Mouse (Mus musculus) urinary bladder, postnatal 0 days (tissue): ENCODE measurements around the gene Dohh. TPM values are rescaled to one million over a fixed set of nuclear protein-coding genes. Genes with fewer than 3 reads are reported as not detected.

Experiments
- microRNA-seq: library from miRNA; unstranded; fragments of <30 nt; microRNA quantifications from one replicate; pipeline ENCODE4, GENCODE M21; 2016
- polyA plus RNA-seq: library from polyadenylated mRNA; unstranded; fragments of >200 nt; fragmentation: Nextera tagmentation; extraction: Ambion mirVana; gene quantifications from 2 replicates; pipeline ENCODE4 v1.2.1, GENCODE M21; 2015

Dohh gene
- 67.0 and 71.2 TPM in 2 replicates for polyA plus RNA-seq

DNA sequence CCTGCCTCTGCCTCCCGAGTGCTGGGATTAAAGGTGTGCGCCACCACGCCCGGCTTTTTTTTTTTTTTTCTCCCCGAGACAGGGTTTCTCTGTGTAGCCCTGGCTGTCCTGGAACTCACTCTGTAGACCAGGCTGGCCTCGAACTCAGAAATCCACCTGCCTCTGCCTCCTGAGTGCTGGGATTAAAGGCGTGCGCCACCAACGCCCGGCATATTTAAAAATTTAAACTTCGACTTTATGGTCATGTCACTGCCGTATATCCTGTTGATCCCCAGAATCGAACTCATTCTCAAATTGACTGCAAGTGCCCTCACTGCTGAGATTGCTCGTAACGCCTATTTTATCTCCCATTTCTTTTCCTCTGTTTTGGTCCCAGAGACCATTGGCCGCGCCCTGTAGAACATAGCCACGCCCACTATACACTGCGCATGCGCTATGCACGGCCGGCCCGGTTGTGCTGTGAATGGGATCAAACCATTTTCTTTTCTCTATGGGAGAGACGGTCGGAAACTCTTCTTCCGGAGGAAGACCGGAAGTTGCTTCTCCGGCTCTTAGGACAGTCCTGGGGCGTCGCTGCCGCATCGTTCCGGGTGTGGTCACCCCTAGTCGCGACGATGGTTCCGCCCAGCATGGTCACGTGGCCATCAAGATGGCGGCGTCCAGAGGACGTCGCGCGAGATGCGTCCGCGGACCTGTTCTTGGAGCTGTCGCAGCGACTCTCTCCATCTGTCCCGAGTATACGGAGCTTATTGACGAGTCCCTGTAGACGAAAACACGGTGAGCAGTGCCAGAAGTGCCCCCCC, at the start of gene Dohh, which contains the start of gene Gm48551:
Gene Dohh (plus strand): TSS at position 627 of the 803 bp plus-strand sequence.
Gene Gm48551 (plus strand): TSS at position 665 of the 803 bp plus-strand sequence.

DNA sequence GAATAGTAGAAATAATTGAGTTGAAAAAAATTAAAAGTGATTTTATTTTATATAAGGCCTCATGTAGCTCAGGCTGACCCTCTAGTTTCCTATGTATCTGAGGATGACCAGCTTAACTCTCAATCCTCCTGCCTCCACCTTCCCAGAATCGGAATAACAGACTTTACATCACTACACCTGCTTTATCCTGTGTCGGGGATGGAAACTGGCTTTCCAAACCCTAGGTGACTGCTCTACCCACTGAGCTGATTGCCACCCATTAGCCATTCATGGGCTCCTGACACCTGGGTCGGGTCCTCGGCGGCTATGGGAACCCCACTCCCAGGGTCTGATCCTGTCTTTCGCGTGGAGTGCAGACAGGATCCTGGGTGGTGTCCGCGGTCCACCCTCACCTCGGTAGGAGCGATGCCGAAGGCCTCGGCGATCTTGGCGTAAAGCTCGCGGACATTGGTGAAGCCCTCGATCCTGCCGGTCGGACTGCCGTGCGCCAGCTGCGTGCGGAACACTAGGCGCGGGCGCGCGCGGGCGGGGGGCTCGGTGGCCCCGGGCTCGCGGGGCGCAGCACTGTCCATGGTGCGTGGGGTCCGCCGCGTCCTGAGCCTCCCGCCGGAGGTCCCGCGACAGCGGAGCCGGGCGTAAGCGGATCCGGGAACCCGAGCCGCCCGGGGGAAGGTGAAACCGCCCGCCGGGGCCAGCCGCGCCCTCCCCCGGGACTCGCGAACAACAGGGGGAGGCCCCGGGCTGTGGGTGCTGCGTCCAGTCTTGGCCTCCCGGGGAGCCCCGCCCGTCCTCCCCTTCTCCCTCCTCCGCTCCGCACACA, 41.3 kb upstream of the Dohh start, which contains the start of gene Gipc3:
Gene Gipc3 (minus strand): TSS at position 581 of the 820 bp plus-strand sequence.

GRCm38 (mm10) chr10:81350351-81351063, 33.7 kb upstream of the Dohh start, which contains the start of gene Hmg20b:
TSS of gene Hmg20b (minus strand) at chr10:81350480.

DNA sequence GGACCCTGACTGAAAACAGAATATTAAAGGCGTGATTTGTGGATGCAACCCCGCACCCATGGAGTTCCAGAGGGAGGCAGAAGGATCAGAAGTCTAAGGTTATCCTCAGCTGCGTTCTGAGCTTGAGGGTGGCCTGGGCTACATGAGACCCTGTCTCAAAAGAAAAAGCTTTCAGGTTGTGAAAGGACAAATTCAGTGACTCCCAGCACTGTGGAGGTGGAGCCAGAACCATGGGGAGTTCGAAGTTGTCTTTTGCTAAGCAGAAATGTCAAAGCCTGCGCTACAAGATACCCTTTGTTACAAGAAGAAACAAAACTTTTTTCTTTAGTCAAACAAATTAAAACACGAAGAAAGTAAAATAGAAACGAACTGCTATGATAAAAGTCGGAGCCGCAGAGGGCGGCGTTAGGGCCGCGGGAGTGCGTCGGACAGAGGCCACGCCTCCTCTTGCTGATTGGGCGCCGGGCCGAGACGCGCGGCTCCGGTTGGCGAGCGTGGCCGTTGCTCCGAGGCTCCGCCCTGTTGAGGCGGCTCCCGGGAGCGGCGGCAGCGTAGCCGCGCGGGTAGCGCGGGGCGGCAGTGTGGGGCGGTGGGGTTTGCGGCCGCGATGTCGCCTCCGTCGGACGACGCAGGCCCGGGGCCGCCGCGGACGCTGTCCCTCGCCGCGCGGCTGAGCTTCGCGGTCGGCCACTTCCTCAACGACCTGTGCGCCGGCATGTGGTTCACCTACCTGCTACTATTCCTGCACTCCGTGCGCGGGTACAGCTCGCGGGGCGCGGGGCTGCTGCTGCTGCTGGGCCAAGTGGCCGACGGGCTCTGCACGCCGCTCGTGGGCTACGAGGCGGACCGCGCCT, 27.0 kb upstream of the Dohh start, which contains the start of gene Mfsd12:
Gene Mfsd12 (plus strand): TSS at position 501 of the 854 bp plus-strand sequence.

DNA sequence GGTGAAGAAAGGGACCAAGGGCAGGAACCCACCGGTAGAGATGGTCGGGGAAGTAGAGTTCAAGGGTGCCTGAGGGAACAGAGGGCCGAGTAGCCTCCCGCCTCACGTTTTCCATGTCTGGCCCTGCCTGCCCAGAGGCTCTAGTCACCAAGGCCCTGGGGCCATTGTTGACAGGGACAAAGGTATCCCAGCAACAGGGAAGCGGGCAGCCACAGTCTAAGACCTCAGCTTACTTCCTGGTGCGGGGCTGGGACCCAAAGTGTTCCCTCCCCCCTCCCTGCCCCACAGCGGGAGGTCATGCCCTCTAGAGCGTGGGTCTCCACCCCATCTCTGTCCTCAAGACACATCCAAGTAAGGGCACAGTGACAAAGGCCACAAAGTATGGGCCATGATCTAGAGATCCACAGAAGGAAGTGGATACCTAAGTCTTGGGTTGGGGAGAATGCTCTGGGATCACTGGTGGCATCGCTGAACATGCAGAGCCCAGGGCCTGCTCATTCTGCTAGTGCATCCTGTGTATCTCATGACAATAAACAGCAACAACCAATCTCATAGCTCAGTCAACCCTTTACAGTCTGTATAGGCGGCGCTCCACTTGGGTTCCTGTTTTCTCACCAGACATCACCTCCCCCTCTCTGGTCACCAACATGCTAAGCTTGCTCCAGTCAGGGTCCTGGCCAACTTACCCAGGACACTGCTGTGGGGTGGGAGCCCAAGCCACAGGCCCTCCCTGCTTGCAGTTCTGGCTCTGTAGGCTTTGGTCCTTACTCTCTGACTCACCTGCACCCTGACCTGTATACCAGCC, 18.4 kb upstream of the Dohh start, which contains the start of gene 4930404N11Rik:
Gene 4930404N11Rik (minus strand): TSS at position 145 of the 805 bp plus-strand sequence.

GRCm38 (mm10) chr10:81377793-81378552, 6.3 kb upstream of the Dohh start, which contains the start of gene Fzr1:
TSS of gene Fzr1 (minus strand) at chr10:81378516.

DNA sequence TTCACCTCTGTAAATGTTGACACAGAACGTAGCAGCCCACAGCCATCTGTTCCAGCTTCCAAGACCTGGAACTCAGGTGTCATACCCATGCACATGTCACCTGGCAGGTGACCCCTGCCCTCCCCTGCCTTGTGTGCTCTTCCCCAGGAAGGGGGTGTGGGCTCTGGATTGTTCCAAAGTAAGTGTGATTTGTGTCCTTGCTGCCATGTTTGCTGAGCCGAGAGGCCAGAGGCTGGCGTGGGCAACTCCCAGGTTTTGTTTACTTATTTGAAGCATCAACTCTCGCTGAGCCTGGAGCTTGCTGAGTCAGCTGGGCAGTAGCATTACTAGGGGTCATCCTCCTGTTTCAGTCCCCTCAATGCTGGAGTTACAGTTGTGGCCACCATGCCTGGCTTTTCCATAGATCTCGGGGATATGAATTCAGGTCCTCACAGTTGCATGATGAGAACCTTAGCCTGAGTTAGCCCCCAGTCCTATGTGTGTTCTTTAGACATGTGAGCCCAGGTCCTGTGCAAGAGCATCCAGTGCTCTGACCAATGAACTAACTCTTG, 4.4 kb downstream of the Dohh start, which contains the start of gene Gm48552:
Gene Gm48552 (plus strand): TSS at position 501 of the 551 bp plus-strand sequence.

DNA sequence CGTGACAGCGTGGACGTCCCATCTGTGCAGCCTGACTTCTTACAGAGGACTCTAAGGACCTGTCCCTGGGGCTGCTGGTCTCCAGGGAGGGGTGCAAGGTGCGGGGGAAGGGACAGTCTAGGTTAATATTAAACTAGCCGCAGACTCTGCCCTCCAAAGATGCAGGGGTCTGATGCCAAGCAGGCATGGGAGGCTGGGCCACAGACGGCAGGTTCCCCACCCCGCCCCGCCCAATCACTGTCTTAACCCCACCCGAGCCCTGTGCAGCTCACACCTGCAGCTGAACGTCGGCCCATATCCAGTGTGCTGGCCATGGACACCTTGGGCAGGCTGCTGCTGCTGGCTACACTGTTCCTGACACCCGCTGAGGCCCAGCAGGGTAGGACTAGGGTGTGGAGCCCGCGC, 8.6 kb downstream of the Dohh start, which contains the start of gene Smim24:
Gene Smim24 (plus strand): TSS at position 271 of the 405 bp plus-strand sequence.

Small RNA genes within 50 kb of the gene (microRNA-seq; reads per million reads assigned to microRNA genes)
- gene Mir1191b, result 1.9 reads per million
- gene Mir6913, result not detected

Other genes with a start within 250 kb of the Dohh start
- 45.5 and 48.9 TPM in 2 replicates for gene Zbtb7a, start 249.2 kb upstream of the Dohh start, polyA plus RNA-seq
- gene Pias4, start 216.5 kb upstream of the Dohh start, polyA plus RNA-seq, result 19.0 and 21.1 TPM in 2 replicates
- 446 and 467 TPM in 2 replicates for gene Eef2, start 207.8 kb upstream of the Dohh start, polyA plus RNA-seq
- gene Dapk3, start 201.4 kb upstream of the Dohh start, polyA plus RNA-seq, result 54.2 and 57.0 TPM in 2 replicates
- 0.12 and 0.23 TPM in 2 replicates for gene 4930442H23Rik, start 200.6 kb upstream of the Dohh start, polyA plus RNA-seq
- 0.31 and 0.40 TPM in 2 replicates for gene Nmrk2, start 182.4 kb upstream of the Dohh start, polyA plus RNA-seq
- 0.08 and 0.18 TPM in 2 replicates for gene Atcay, start 153.6 kb upstream of the Dohh start, polyA plus RNA-seq
- 3.7 and 4.1 TPM in 2 replicates for gene Zfr2, start 151.3 kb upstream of the Dohh start, polyA plus RNA-seq
- gene Matk, start 131.5 kb upstream of the Dohh start, polyA plus RNA-seq, result 0.53 and 0.67 TPM in 2 replicates
- 227 and 233 TPM in 2 replicates for gene Mrpl54, start 117.5 kb upstream of the Dohh start, polyA plus RNA-seq
- gene Apba3, start 117.5 kb upstream of the Dohh start, polyA plus RNA-seq, result 43.8 and 51.5 TPM in 2 replicates
- gene Tjp3, start 92.8 kb upstream of the Dohh start, polyA plus RNA-seq, result 12.6 and 14.9 TPM in 2 replicates
- gene Pip5k1c, start 91.5 kb upstream of the Dohh start, polyA plus RNA-seq, result 31.1 and 32.7 TPM in 2 replicates
- 18.1 and 20.3 TPM in 2 replicates for gene Cactin, start 63.3 kb upstream of the Dohh start, polyA plus RNA-seq
- gene Tbxa2r, start 55.7 kb upstream of the Dohh start, polyA plus RNA-seq, result 28.6 and 36.1 TPM in 2 replicates
- gene Gipc3, start 41.2 kb upstream of the Dohh start, polyA plus RNA-seq, result 0.65 and 0.87 TPM in 2 replicates
- gene Hmg20b, start 33.9 kb upstream of the Dohh start, polyA plus RNA-seq, result 67.4 and 70.3 TPM in 2 replicates
- 12.5 and 12.6 TPM in 2 replicates for gene Mfsd12, start 26.9 kb upstream of the Dohh start, polyA plus RNA-seq
- gene 4930404N11Rik, start 18.6 kb upstream of the Dohh start, polyA plus RNA-seq, result 1.5 and 1.8 TPM in 2 replicates
- gene Fzr1, start 5.9 kb upstream of the Dohh start, polyA plus RNA-seq, result 35.5 and 38.2 TPM in 2 replicates
- gene Gm48551, start within 50 bp of the Dohh start, polyA plus RNA-seq, result 1.6 and 2.1 TPM in 2 replicates
- gene Gm48552, start 4.6 kb downstream of the Dohh start, polyA plus RNA-seq, result 0.42 and 0.73 TPM in 2 replicates
- gene Smim24, start 8.6 kb downstream of the Dohh start, polyA plus RNA-seq, result 1.7 and 2.0 TPM in 2 replicates
- gene Nfic, start 71.2 kb downstream of the Dohh start, polyA plus RNA-seq, result 69.4 and 71.2 TPM in 2 replicates
- 0.12 and 0.18 TPM in 2 replicates for gene Celf5, start 98.3 kb downstream of the Dohh start, polyA plus RNA-seq
- gene Ncln, start 112.0 kb downstream of the Dohh start, polyA plus RNA-seq, result 49.9 and 50.1 TPM in 2 replicates
- 0.20 and 0.71 TPM in 2 replicates for gene S1pr4, start 115.7 kb downstream of the Dohh start, polyA plus RNA-seq
- 6.1 and 11.1 TPM in 2 replicates for gene Gna15, start 139.8 kb downstream of the Dohh start, polyA plus RNA-seq
- gene Gna11, start 160.8 kb downstream of the Dohh start, polyA plus RNA-seq, result 48.8 and 49.2 TPM in 2 replicates
- gene Aes, start 175.1 kb downstream of the Dohh start, polyA plus RNA-seq, result 437 and 457 TPM in 2 replicates
- 6.6 and 7.9 TPM in 2 replicates for gene Tle2, start 190.1 kb downstream of the Dohh start, polyA plus RNA-seq
- gene Tle6, start 216.6 kb downstream of the Dohh start, polyA plus RNA-seq, result 15.5 and 16.2 TPM in 2 replicates
- 0.18 and 0.62 TPM in 2 replicates for gene BC025920, start 221.8 kb downstream of the Dohh start, polyA plus RNA-seq
- 15.9 and 19.7 TPM in 2 replicates for gene Sirt6, start 243.4 kb downstream of the Dohh start, polyA plus RNA-seq
- 6.1 and 7.6 TPM in 2 replicates for gene Ankrd24, start 244.1 kb downstream of the Dohh start, polyA plus RNA-seq